Mouse (Mus musculus) Patski (cell line): ENCODE data around the gene Prpf3. TPM values are rescaled to one million over a fixed set of nuclear protein-coding genes. Genes with fewer than 3 reads are reported as not detected.
"Not testable (repeated sequence)": the region's sequence is repeated elsewhere in the genome, so short reads cannot be mapped to it uniquely, and the experiment has no call there.

Experiments
- ATAC-seq: fragments of 100-300 bp; one replicate; pipeline ENCODE4 v1.8.0; 2021
- CTCF ChIA-PET: fragments of 350-600 bp; sonication (Branson Sonifier 250); formaldehyde crosslinking; loops from one replicate; lab custom pipeline; 2022; ENCODE audit warnings: inconsistent platforms; lab: Charles Lee
- POLR2A ChIA-PET: fragments of 350-600 bp; sonication (Branson Sonifier 250); formaldehyde crosslinking; loops from one replicate; lab custom pipeline; 2022; ENCODE audit warnings: antibody characterized with exemption, inconsistent platforms; lab: Charles Lee
- DNase-seq: peaks from one replicate; pipeline ENCODE4 v3.0.0-alpha.2; 2011; ENCODE audit warnings: low read depth, low spot score
- H3K27me3 ChIP-seq: fragments of 371-371 bp; one replicate; pipeline ENCODE4 v1.5.1; 2021
- CTCF ChIP-seq: fragments of 100-300 bp; IDR thresholded peaks from one replicate; pipeline ENCODE4 v1.5.1; 2021
- in situ Hi-C: fragments of 300-500 bp; cut with MboI; formaldehyde crosslinking; loops from 3 replicates; pipeline ENCODE4 v1.11.1; 2018; ENCODE audit warnings: low pct_unique_long_range_greater_than_20kb, mixed read lengths
- polyA plus RNA-seq: library from polyadenylated mRNA; unstranded; gene quantifications from one replicate; pipeline ENCODE4 v1.2.3, GENCODE M21; 2021

Gene Prpf3
- polyA plus RNA-seq, 1 experiment from 2014 or later, result 48.9 TPM

GRCm38 (mm10) chr3:95808384-95808783 is 47.3 kb downstream of the Prpf3 start:
- ATAC-seq, result no peak
- ChIA-PET POLR2A (interaction anchor here (1.7 kb wide), 1 partner anchor 9 kb away, joined by 7 read pairs; no protein-coding TSS in a partner anchor), CTCF (interaction anchor here (1.3 to 2.0 kb wide), 5 partner anchors 9 to 27 kb away, joined by 3 to 7 read pairs (median 5); no protein-coding TSS in a partner anchor)
- H3K27me3 ChIP-seq, result no peaks in the 10 kb centered on the region
- in situ Hi-C loops, result no loop called here
- TF ChIP-seq CTCF, result no peak
- no peak for DNase-seq

GRCm38 (mm10) chr3:95807630-95808029 is 48.1 kb downstream of the Prpf3 start:
- in situ Hi-C loops, result not testable (repeated sequence)

GRCm38 (mm10) chr3:95806677-95807076 is 49.0 kb downstream of the Prpf3 start:
- POLR2A ChIA-PET, result interaction anchor here (1.7 kb wide), 1 partner anchor 11 kb away, joined by 7 read pairs; no protein-coding TSS in a partner anchor
- no peak for ATAC-seq
- in situ Hi-C loops, result no loop called here
- DNase-seq, result no peak
- CTCF ChIA-PET, result interaction anchor here (1.4 to 2.0 kb wide), 6 partner anchors 8 to 20 kb away, joined by 3 to 7 read pairs (median 5); no protein-coding TSS in a partner anchor
- TF ChIP-seq CTCF, result no peak
- H3K27me3 ChIP-seq, result no peaks in the 10 kb centered on the region

More at GRCm38 (mm10) chr3:95807630-95808029, 48.1 kb downstream of the Prpf3 start:
- CTCF ChIA-PET, result interaction anchor here (1.3 to 2.0 kb wide), 7 partner anchors 8 to 26 kb away, joined by 3 to 7 read pairs (median 5); no protein-coding TSS in a partner anchor
- DNase-seq, H3K27me3 ChIP-seq, ATAC-seq: not testable (repeated sequence)
- TF ChIP-seq CTCF, result peak; percentile 54
- POLR2A ChIA-PET, result interaction anchor here (1.7 kb wide), 1 partner anchor 10 kb away, joined by 7 read pairs; no protein-coding TSS in a partner anchor

GRCm38 (mm10) chr3:95803851-95804250 is 51.8 kb downstream of the Prpf3 start:
- ChIA-PET CTCF (interaction anchor here (1.2 to 1.8 kb wide), 2 partner anchors 14 kb away, joined by 3 to 5 read pairs; no protein-coding TSS in a partner anchor), POLR2A (interaction anchor here (0.7 kb wide), 1 partner anchor 16 kb away, joined by 4 read pairs; no protein-coding TSS in a partner anchor)
- H3K27me3 ChIP-seq, result no peaks in the 10 kb centered on the region
- ATAC-seq, result no peak
- in situ Hi-C loops, result no loop called here
- no peak for DNase-seq
- no peak for TF ChIP-seq CTCF

- H3K27me3 ChIP-seq, result no peaks in the 10 kb centered on the region
- ATAC-seq, result no peak
- no peak for TF ChIP-seq CTCF
- no peak for DNase-seq
- ChIA-PET POLR2A (interaction anchor here (0.6 kb wide), 1 partner anchor 26 kb away, joined by 4 read pairs; no protein-coding TSS in a partner anchor), CTCF (interaction anchor here (1.0 to 2.3 kb wide), 2 partner anchors 9 kb away, joined by 5 to 6 read pairs; no protein-coding TSS in a partner anchor)
- in situ Hi-C loops, result no loop called here
Observed at GRCm38 (mm10) chr3:95798756-95799155, 56.9 kb downstream of the Prpf3 start.

- ChIA-PET CTCF (no interaction called here), POLR2A (interaction anchor here (0.7 kb wide), 1 partner anchor 16 kb away, joined by 4 read pairs; no protein-coding TSS in a partner anchor)
- TF ChIP-seq CTCF, result no peak
- H3K27me3 ChIP-seq, result no peaks in the 10 kb centered on the region
- no peak for ATAC-seq
- DNase-seq, result no peak
- in situ Hi-C loops, result no loop called here
Observed at GRCm38 (mm10) chr3:95794299-95794698, 61.4 kb downstream of the Prpf3 start.

- no peak for ATAC-seq
- CTCF ChIA-PET, result interaction anchor here (1.4 kb wide), 1 partner anchor 11 kb away, joined by 4 read pairs; no protein-coding TSS in a partner anchor
Observed at GRCm38 (mm10) chr3:95793662-95794061, 62.0 kb downstream of the Prpf3 start.

GRCm38 (mm10) chr3:95785501-95785900 is 70.2 kb downstream of the Prpf3 start:
- no peaks in the 10 kb centered on the region for H3K27me3 ChIP-seq
- TF ChIP-seq CTCF, result no peak
- ChIA-PET POLR2A (no interaction called here), CTCF (interaction anchor here (1.5 kb wide), 1 partner anchor 21 kb away, joined by 3 read pairs; no protein-coding TSS in a partner anchor)
- in situ Hi-C loops, result no loop called here
- DNase-seq, result no peak
- no peak for ATAC-seq

More at GRCm38 (mm10) chr3:95793662-95794061, 62.0 kb downstream of the Prpf3 start:
- TF ChIP-seq CTCF, result no peak
- in situ Hi-C loops, result no loop called here
- H3K27me3 ChIP-seq, result no peaks in the 10 kb centered on the region
- POLR2A ChIA-PET, result interaction anchor here (0.7 kb wide), 1 partner anchor 15 kb away, joined by 4 read pairs; no protein-coding TSS in a partner anchor
- DNase-seq, result no peak

Other genes starting within 250 kb of the Prpf3 start
- 142 TPM for gene Ensa, start 230.9 kb downstream of the Prpf3 start, polyA plus RNA-seq
- gene Mcl1, start 197.1 kb downstream of the Prpf3 start, polyA plus RNA-seq, result 169 TPM
- gene Adamtsl4, start 168.0 kb downstream of the Prpf3 start, polyA plus RNA-seq, result 39.5 TPM
- 64.9 TPM for gene Ecm1, start 116.3 kb downstream of the Prpf3 start, polyA plus RNA-seq
- gene Tars2, start 95.7 kb downstream of the Prpf3 start, polyA plus RNA-seq, result 58.1 TPM
- 35.3 TPM for gene Rprd2, start 37.0 kb downstream of the Prpf3 start, polyA plus RNA-seq
- 354 TPM for gene Mrps21, start 15.6 kb upstream of the Prpf3 start, polyA plus RNA-seq
- 6.8 TPM for gene Ciart, start 26.4 kb upstream of the Prpf3 start, polyA plus RNA-seq
- 0.67 TPM for gene BC028528, start 36.1 kb upstream of the Prpf3 start, polyA plus RNA-seq
- gene Aph1a, start 38.1 kb upstream of the Prpf3 start, polyA plus RNA-seq, result 297 TPM
- gene Car14, start 48.8 kb upstream of the Prpf3 start, polyA plus RNA-seq, result 1.2 TPM
- gene Anp32e, start 73.4 kb upstream of the Prpf3 start, polyA plus RNA-seq, result 224 TPM
- gene Plekho1, start 140.1 kb upstream of the Prpf3 start, polyA plus RNA-seq, result 118 TPM
- gene Vps45, start 202.6 kb upstream of the Prpf3 start, polyA plus RNA-seq, result 36.2 TPM
- gene Otud7b, start 248.6 kb upstream of the Prpf3 start, polyA plus RNA-seq, result 45.3 TPM